ENCODE assay signal across 9 mouse cellular contexts in genomic region chr11:113709731-113710256, GRCm38 (mm10). TPM values are rescaled to one million over a fixed set of nuclear protein-coding genes. Genes with fewer than 3 reads are reported as not detected.
DNase-seq lines count a peak whose midpoint lies in the region; ATAC-seq and TF ChIP-seq lines count a peak whose summit lies in the region.
"Had no signal": no experiment of that assay in that cellular context is flagged by ENCODE, and none has a peak within 500 bp of the region (broad histone marks: within the 10 kb centered on the region; RNA-seq: fewer than 3 reads in every experiment).

Cpsf4l (minus strand) TSS chr11:113710017.

- peak within 1 kb of the TSS; percentile 35; the same call in 1 of the 2 replicates for H3K4me2 ChIP-seq in lung, embryonic 16.5 days (ENCODE audit: low read depth, low read length)
- peak within 1 kb of the TSS; percentile 24 for H3K4me2 ChIP-seq in forebrain, embryonic 12.5 days
- H3K4me2 ChIP-seq in limb, embryonic 14.5 days (replicated peaks; ENCODE audit: low read depth, low read length, severe bottlenecking): 0 out of 2 replicates have a peak within 1 kb of the TSS, but pooled peaks have one; percentile 10

- H3K27ac ChIP-seq in lung, embryonic 16.5 days (ENCODE audit: low read length): peak within 1 kb of the TSS; percentile 74
- H3K27ac ChIP-seq in forebrain, embryonic 12.5 days: peak within 1 kb of the TSS; percentile 82
- H3K27ac ChIP-seq in limb, embryonic 14.5 days (replicated peaks; ENCODE audit: low read depth, low read length): peak within 1 kb of the TSS; percentile 58; the same call in 1 of the 2 replicates

- H3K27me3 ChIP-seq in lung, embryonic 16.5 days (ENCODE audit: control insufficient read depth, insufficient read depth, low read depth, low read length): no peaks in the 10 kb centered on the region
- H3K27me3 ChIP-seq in forebrain, embryonic 12.5 days: peaks cover 26% of the 10 kb centered on the region
- no peaks in the 10 kb centered on the region for H3K27me3 ChIP-seq in limb, embryonic 14.5 days (ENCODE audit: control insufficient read depth, insufficient read depth, low read length)

- TF ChIP-seq POLR2A in limb, embryonic 14.5 days (IDR thresholded peaks at IDR 0.05; ENCODE audit: borderline replicate concordance, extremely low read depth, insufficient read depth, insufficient read length): no peak

- H3K4me1 ChIP-seq in lung, embryonic 16.5 days (replicated peaks; ENCODE audit: control insufficient read depth, insufficient read depth, low read length): peaks cover 16% of the 10 kb centered on the region
- peaks cover 30% of the 10 kb centered on the region for H3K4me1 ChIP-seq in forebrain, embryonic 12.5 days
- peaks cover 19% of the 10 kb centered on the region for H3K4me1 ChIP-seq in limb, embryonic 14.5 days (ENCODE audit: control insufficient read depth, insufficient read depth, low read length)

- peak within 1 kb of the TSS; percentile 56 for H3K9ac ChIP-seq in lung, embryonic 16.5 days (ENCODE audit: low read length)
- H3K9ac ChIP-seq in forebrain, embryonic 12.5 days: peak within 1 kb of the TSS; percentile 29
- peak within 1 kb of the TSS; percentile 41 for H3K9ac ChIP-seq in limb, embryonic 14.5 days (ENCODE audit: low read depth, low read length, severe bottlenecking)

- H3K9me3 ChIP-seq in lung, embryonic 16.5 days (ENCODE audit: control insufficient read depth, low read length): no peaks in the 10 kb centered on the region
- H3K9me3 ChIP-seq in forebrain, embryonic 12.5 days: no peaks in the 10 kb centered on the region
- H3K9me3 ChIP-seq in limb, embryonic 14.5 days (ENCODE audit: control insufficient read depth, low read length): no peaks in the 10 kb centered on the region

- no peaks in the 10 kb centered on the region for H3K36me3 ChIP-seq in lung, embryonic 16.5 days (ENCODE audit: control insufficient read depth, insufficient read depth, low read length)
- H3K36me3 ChIP-seq in forebrain, embryonic 12.5 days (replicated peaks): peaks cover 4% of the 10 kb centered on the region
- H3K36me3 ChIP-seq in limb, embryonic 14.5 days (ENCODE audit: control insufficient read depth, insufficient read depth, low read length): peaks cover 5% of the 10 kb centered on the region; the same call in 1 of the 2 replicates

- no peak within 1 kb of the TSS for H3K4me3 ChIP-seq in lung, embryonic 16.5 days (ENCODE audit: low read length)
- H3K4me3 ChIP-seq in forebrain, embryonic 12.5 days (replicated peaks): no peak within 1 kb of the TSS
- no peak within 1 kb of the TSS for H3K4me3 ChIP-seq in limb, embryonic 14.5 days (replicated peaks; ENCODE audit: low read length)

- intact Hi-C loops in left cerebral cortex, postnatal 14 days (cut with DNase I): loop anchor here (5.0 to 10.0 kb wide), 2 partner anchors 43 to 925 kb away; partner anchors contain the start of gene Cdc42ep4

- WGBS in lung, embryonic 16.5 days: 10% methylated on average over 11 of the region's 11 CpGs
- WGBS in forebrain, embryonic 12.5 days: 2% methylated on average over 11 of the region's 11 CpGs
- WGBS in limb, embryonic 14.5 days: 12% methylated on average over 11 of the region's 11 CpGs

- DNase-seq in lung, adult 18-20 months: no peak
- no peak for DNase-seq in limb, embryonic 14.5 days (ENCODE audit: low spot score)
- peak; percentile 71 to 81 for DNase-seq in thymus, postnatal 10 days (ENCODE audit: low spot score in 2 of 2)
- DNase-seq in frontal cortex, postnatal 10 days (ENCODE audit: low spot score in 2 of 2): no peak
- DNase-seq in layer of hippocampus, postnatal 36 days: no peak
- DNase-seq in left cerebral cortex, postnatal 14 days (ENCODE audit: low spot score in 2 of 2): no peak

- ATAC-seq in lung, embryonic 16.5 days (ENCODE audit: low read depth): peak; percentile 59
- ATAC-seq in forebrain, embryonic 12.5 days (ENCODE audit: low FRiP score): peak; percentile 50
- peak; percentile 38; the same call in 1 of the 2 replicates for ATAC-seq in limb, embryonic 14.5 days (ENCODE audit: low FRiP score, low read depth)

RNA-seq across cellular contexts. Expression of gene Cpsf4l, which starts in this region (rescaled TPM):
- polyA plus RNA-seq in lung, embryonic 16.5 days (2015; fragmentation: Nextera tagmentation; extraction: Ambion mirVana): 0.90 and 3.1 TPM in 2 replicates
- 0.32 and 0.69 TPM in 2 replicates for polyA plus RNA-seq in forebrain, embryonic 12.5 days (2016; fragmentation: Nextera tagmentation; extraction: Ambion mirVana)
- polyA plus RNA-seq in limb, embryonic 14.5 days (2012; rRNA removed): 0.88 and 1.3 TPM in 2 replicates
- 1.2 and 1.3 TPM in 2 replicates for polyA plus RNA-seq in limb, embryonic 14.5 days (2014; fragmentation: Nextera tagmentation; extraction: Ambion mirVana)
- not detected for total RNA-seq in layer of hippocampus, postnatal 36 days (2021)
- total RNA-seq in left cerebral cortex, postnatal 14 days (2021): under 1 TPM in 1 of 2 experiments, not detected in 1; 0.33 TPM
- total RNA-seq: neutrophil, adult 5-6 weeks had no signal

Comparison
In these comparisons a context has a peak if more than half of its experiments do, and no peak if none do; other contexts are left out.
1. Peak in ATAC-seq, H3K27ac ChIP-seq, H3K9ac ChIP-seq and H3K4me2 ChIP-seq in forebrain, embryonic 12.5 days; RNA of the gene not detected or under 1 TPM.
2. DNase-seq: peak in thymus, postnatal 10 days (2 of 2); none in lung, adult 18-20 months (0 of 2), limb, embryonic 14.5 days (single experiment), frontal cortex, postnatal 10 days (0 of 2), layer of hippocampus, postnatal 36 days (0 of 2) and left cerebral cortex, postnatal 14 days (0 of 2).
3. Peak in every context shown above with its lines, with median percentiles within 50 percentile points of each other: ATAC-seq, H3K27ac ChIP-seq, H3K4me2 ChIP-seq and H3K9ac ChIP-seq.